Comparison of ENCODE assay signal across 17 mouse cellular contexts in genomic region chr7:111509167-111509854, GRCm38 (mm10).
"Had no signal": no experiment of that assay in that cellular context is flagged by ENCODE, and none has a peak within 500 bp of the region (broad histone marks: within the 10 kb centered on the region; RNA-seq: fewer than 3 reads in every experiment).

No protein-coding gene starts in this region.

- H3K4me2 ChIP-seq: liver, embryonic 13.5 days; midbrain, embryonic 11.5 days; neural tube, embryonic 12.5 days; stomach, embryonic 15.5 days had no signal

- H3K27ac ChIP-seq: left cerebral cortex, adult 2 months; liver, embryonic 13.5 days; neural tube, embryonic 12.5 days; stomach, embryonic 15.5 days had no signal

- H3K4me1 ChIP-seq: liver, embryonic 13.5 days; neural tube, embryonic 12.5 days; stomach, embryonic 15.5 days had no signal

- ATAC-seq: intestine, embryonic 16.5 days had no signal

- H3K9me3 ChIP-seq: liver, embryonic 13.5 days; neural tube, embryonic 12.5 days; stomach, embryonic 15.5 days had no signal

- H3K9ac ChIP-seq: liver, embryonic 13.5 days; neural tube, embryonic 12.5 days; stomach, embryonic 15.5 days had no signal

- H3K4me3 ChIP-seq: left cerebral cortex, adult 2 months; liver, embryonic 13.5 days; neural tube, embryonic 12.5 days; stomach, embryonic 15.5 days had no signal

- H3K36me3 ChIP-seq: liver, embryonic 13.5 days; neural tube, embryonic 12.5 days; stomach, embryonic 15.5 days had no signal

- H3K27me3 ChIP-seq: liver, embryonic 13.5 days; neural tube, embryonic 12.5 days; stomach, embryonic 15.5 days had no signal

- DNase-seq: kidney, adult 8-10 months; kidney, postnatal 25 days; layer of hippocampus, postnatal 36 days; liver, embryonic 13.5 days; lung, adult 2 months; lung, postnatal 14 days; lung, postnatal 4 days; midbrain, embryonic 14.5 days; retina, postnatal 1 day; right cerebral cortex, postnatal 25 days; spleen, adult 18-20 months; thymus, postnatal 25 days had no signal
